Mouse (Mus musculus): ENCODE results near the gene Slc25a28. TPM values are rescaled to one million over a fixed set of nuclear protein-coding genes. Genes with fewer than 3 reads are reported as not detected.

The Slc25a28 gene
- polyA plus RNA-seq, 1 experiment from 2014 or later: 14.3 TPM

GRCm38 (mm10) chr19:43673513-43674315 is 967 bp downstream of the Slc25a28 start:
- Histone ChIP-seq H3K27me3 (no peaks in the 10 kb centered on the region), H3K27ac (0 out of 2 replicates have a peak overlapping the region, but pooled peaks have one; percentile 86), H3K9ac (peak overlapping the region; percentile 93), H3K4me1 (peaks cover 26% of the 10 kb centered on the region), H3K4me2 (peak overlapping the region; percentile 70), H3K9me3 (replicated peaks) (no peaks in the 10 kb centered on the region), H3K4me3 (replicated peaks) (peak overlapping the region; percentile 93), H3K36me3 (no peaks in the 10 kb centered on the region)
- 7% methylated on average over 21 of the region's 21 CpGs for WGBS
- ATAC-seq (replicated peaks; ENCODE audit: low FRiP score): no peak

- H3K9ac ChIP-seq: no peak overlapping the region
- H3K27ac ChIP-seq: no peak overlapping the region
- peaks cover 19% of the 10 kb centered on the region for H3K4me1 ChIP-seq
- H3K4me3 ChIP-seq (replicated peaks): no peak overlapping the region
- H3K4me2 ChIP-seq: no peak overlapping the region
- WGBS: 74% methylated on average over 7 of the region's 7 CpGs
- H3K9me3 ChIP-seq (replicated peaks): no peaks in the 10 kb centered on the region
- H3K36me3 ChIP-seq: 0 out of 2 replicates have a peak, but pooled peaks cover 4% of the 10 kb centered on the region
- no peak for ATAC-seq (replicated peaks; ENCODE audit: low FRiP score)
- H3K27me3 ChIP-seq: no peaks in the 10 kb centered on the region
Observed at GRCm38 (mm10) chr19:43671054-43671453, 3.6 kb downstream of the Slc25a28 start.

DNA sequence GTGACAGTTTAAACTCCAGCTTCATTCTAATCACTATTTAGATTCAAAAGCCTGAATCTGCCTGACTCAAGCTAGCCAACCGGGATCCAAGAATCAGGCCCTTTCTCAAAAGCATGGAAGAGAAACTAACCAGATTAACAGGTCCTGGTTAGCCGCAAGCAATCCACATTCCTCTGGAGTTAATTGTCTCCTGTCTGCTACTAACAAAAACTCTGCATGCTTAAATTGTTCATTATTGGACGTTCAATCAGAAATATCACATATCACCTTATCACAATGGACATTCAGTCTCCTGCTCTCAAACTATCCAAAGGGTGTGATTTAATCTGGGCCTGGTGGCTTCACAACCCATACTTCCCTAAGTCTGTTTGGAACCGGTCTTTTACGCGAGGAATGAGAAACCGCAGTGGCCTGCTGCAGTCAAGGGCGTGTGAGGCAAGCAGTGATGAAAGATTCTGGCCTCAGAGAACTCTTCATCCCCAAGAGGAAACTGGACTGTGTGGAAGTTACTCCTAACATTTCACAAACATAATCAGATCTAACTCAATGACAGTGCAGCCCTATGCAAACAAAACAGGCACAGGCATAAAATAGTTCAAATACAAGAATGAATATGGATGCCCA is 5.4 kb downstream of the Slc25a28 start:
- H3K4me1 ChIP-seq: peaks cover 15% of the 10 kb centered on the region
- no peak overlapping the region for H3K4me3 ChIP-seq (replicated peaks)
- WGBS: 83% methylated on average over 8 of the region's 8 CpGs
- H3K9ac ChIP-seq: no peak overlapping the region
- H3K27ac ChIP-seq: no peak overlapping the region
- no peaks in the 10 kb centered on the region for H3K27me3 ChIP-seq
- no peak overlapping the region for H3K4me2 ChIP-seq
- peaks cover 12% of the 10 kb centered on the region for H3K36me3 ChIP-seq
- no peaks in the 10 kb centered on the region for H3K9me3 ChIP-seq (replicated peaks)
- ATAC-seq (replicated peaks; ENCODE audit: low FRiP score): no peak

GRCm38 (mm10) chr19:43667430-43667809 is 7.3 kb downstream of the Slc25a28 start:
- WGBS: 59% methylated on average over 4 of the region's 4 CpGs
- no peak overlapping the region for H3K9ac ChIP-seq

GRCm38 (mm10) chr19:43666661-43667429 is 7.8 kb downstream of the Slc25a28 start:
- no peak overlapping the region for H3K27ac ChIP-seq
- H3K9ac ChIP-seq: no peak overlapping the region
- ATAC-seq (replicated peaks; ENCODE audit: low FRiP score): no peak
- no peak overlapping the region for H3K4me3 ChIP-seq (replicated peaks)
- peaks cover 29% of the 10 kb centered on the region for H3K36me3 ChIP-seq
- H3K9me3 ChIP-seq (replicated peaks): no peaks in the 10 kb centered on the region
- H3K4me1 ChIP-seq: peaks cover 9% of the 10 kb centered on the region; the same call in 1 of the 2 replicates
- H3K4me2 ChIP-seq: no peak overlapping the region
- 81% methylated on average over 22 of the region's 22 CpGs for WGBS
- no peaks in the 10 kb centered on the region for H3K27me3 ChIP-seq

More at GRCm38 (mm10) chr19:43667430-43667809, 7.3 kb downstream of the Slc25a28 start:
- Histone ChIP-seq H3K9me3 (replicated peaks) (no peaks in the 10 kb centered on the region), H3K4me1 (peaks cover 6% of the 10 kb centered on the region; the same call in 1 of the 2 replicates), H3K4me2 (no peak overlapping the region), H3K4me3 (replicated peaks) (no peak overlapping the region), H3K36me3 (peaks cover 29% of the 10 kb centered on the region), H3K27me3 (no peaks in the 10 kb centered on the region), H3K27ac (no peak overlapping the region)
- ATAC-seq (replicated peaks; ENCODE audit: low FRiP score): no peak

DNA sequence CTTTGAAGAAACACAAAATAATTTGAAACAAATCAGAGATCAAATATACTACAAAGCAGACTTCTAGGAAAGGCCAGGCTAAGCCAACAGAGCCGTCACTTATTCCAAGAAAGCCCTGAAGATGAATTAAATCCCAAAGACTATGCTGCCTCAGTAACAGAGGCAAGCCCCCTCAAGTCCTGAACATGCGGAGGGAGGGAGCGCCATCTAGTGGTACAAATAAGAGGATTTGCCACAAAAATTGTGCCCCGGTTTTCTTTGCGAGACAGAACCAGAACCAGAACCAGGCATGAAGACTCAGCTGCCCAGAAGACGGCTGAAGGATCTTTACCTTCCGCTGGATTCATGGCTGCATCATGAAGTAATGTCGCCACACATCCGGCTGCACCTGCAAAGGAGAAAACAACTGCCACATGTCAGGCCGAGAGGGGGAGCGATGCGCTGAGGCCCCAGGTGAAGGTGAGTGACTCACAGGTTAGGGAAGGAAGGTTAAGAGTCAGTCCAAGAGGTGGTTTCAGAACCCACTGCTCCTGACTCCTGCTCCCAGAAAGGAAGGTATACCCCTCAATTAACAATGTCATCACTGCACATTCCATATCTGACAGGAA is 9.1 kb downstream of the Slc25a28 start:
- Histone ChIP-seq H3K4me3 (replicated peaks) (no peak overlapping the region), H3K4me2 (no peak overlapping the region), H3K27ac (no peak overlapping the region), H3K36me3 (peaks cover 29% of the 10 kb centered on the region), H3K9ac (no peak overlapping the region), H3K4me1 (peaks cover 9% of the 10 kb centered on the region; the same call in 1 of the 2 replicates), H3K9me3 (replicated peaks) (no peaks in the 10 kb centered on the region), H3K27me3 (no peaks in the 10 kb centered on the region)
- no peak for ATAC-seq (replicated peaks; ENCODE audit: low FRiP score)
- 59% methylated on average over 12 of the region's 12 CpGs for WGBS

GRCm38 (mm10) chr19:43663471-43663870 is 11.2 kb downstream of the Slc25a28 start:
- no peaks in the 10 kb centered on the region for H3K27me3 ChIP-seq
- H3K9me3 ChIP-seq (replicated peaks): no peaks in the 10 kb centered on the region
- H3K4me2 ChIP-seq: no peak overlapping the region
- H3K4me3 ChIP-seq (replicated peaks): no peak overlapping the region
- H3K4me1 ChIP-seq: peaks cover 9% of the 10 kb centered on the region; the same call in 1 of the 2 replicates
- H3K9ac ChIP-seq: no peak overlapping the region
- no peak for ATAC-seq (replicated peaks; ENCODE audit: low FRiP score)
- peaks cover 29% of the 10 kb centered on the region for H3K36me3 ChIP-seq
- no peak overlapping the region for H3K27ac ChIP-seq
- WGBS: 77% methylated on average over 8 of the region's 8 CpGs

DNA sequence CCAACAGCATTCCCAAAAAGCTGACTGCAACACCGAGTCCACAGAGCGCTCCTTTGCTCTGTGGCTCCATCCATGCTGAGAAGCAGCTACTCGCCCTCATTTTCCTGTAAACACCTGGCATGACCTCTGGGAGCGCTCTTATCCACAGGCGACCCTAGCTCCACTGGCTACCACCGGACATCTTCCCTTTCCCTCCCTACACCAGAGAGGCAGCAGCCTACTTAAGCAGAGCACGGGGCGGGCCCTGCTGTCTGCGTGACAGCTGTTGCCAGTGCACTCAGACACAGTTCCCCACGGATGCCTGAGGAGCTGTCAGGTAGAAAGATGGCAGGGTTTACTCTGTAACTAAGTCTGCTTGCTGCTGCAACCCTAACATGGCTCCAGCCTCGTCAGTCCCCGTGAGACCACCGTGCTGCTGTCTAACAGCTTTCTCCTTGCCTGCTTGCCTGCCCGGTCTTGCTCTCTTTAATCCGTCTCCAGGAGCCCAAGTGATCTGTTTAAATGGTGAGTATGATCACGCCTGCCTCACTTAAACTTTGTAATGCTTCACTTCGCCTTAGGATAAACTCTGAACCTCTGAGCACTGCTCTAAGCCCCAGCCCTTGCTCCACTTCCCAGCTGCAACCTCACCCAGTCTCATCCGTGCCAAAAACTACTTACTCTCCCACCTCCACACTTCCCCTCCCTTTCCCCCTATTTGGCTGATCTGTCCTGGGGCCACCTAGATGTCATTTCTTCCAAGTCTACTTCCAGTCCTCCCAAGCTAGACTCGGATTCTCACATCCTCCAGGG is 12.3 kb downstream of the Slc25a28 start:
- 38% methylated on average over 19 of the region's 19 CpGs for whole genome bisulfite sequencing
- Histone ChIP-seq H3K27ac (0 out of 2 replicates have a peak overlapping the region, but pooled peaks have one; percentile 19), H3K4me1 (peaks cover 9% of the 10 kb centered on the region; the same call in 1 of the 2 replicates), H3K9ac (no peak overlapping the region), H3K36me3 (peaks cover 29% of the 10 kb centered on the region), H3K9me3 (replicated peaks) (no peaks in the 10 kb centered on the region), H3K27me3 (no peaks in the 10 kb centered on the region), H3K4me2 (0 out of 2 replicates have a peak overlapping the region, but pooled peaks have one; percentile 14), H3K4me3 (replicated peaks) (no peak overlapping the region)
- peak; percentile 81 for ATAC-seq (replicated peaks; ENCODE audit: low FRiP score)

DNA sequence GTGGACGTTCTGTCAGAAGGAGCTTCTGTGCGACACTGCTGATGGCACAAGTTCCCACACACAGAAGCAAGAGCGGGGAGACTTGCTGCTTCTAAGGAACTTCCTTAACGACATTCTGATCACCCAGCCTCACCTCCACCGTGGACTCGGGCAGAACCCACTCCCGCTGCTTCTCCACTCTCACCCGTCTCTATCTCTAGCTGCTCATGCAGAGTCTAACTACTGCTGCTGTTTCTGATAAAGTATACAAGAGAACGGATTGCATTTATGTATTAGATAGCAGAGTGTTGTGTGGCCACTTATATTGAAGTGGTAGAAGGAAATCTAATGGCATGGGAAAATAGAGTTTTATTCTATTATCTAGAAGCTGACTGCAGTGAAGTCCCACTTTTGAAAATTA is 13.9 kb downstream of the Slc25a28 start:
- ATAC-seq (replicated peaks; ENCODE audit: low FRiP score): no peak
- H3K9ac ChIP-seq: no peak overlapping the region
- no peak overlapping the region for H3K4me2 ChIP-seq
- H3K4me3 ChIP-seq (replicated peaks): no peak overlapping the region
- no peaks in the 10 kb centered on the region for H3K9me3 ChIP-seq (replicated peaks)
- 78% methylated on average over 9 of the region's 9 CpGs for WGBS
- H3K36me3 ChIP-seq: peaks cover 24% of the 10 kb centered on the region
- peaks cover 9% of the 10 kb centered on the region; the same call in 1 of the 2 replicates for H3K4me1 ChIP-seq
- no peaks in the 10 kb centered on the region for H3K27me3 ChIP-seq
- no peak overlapping the region for H3K27ac ChIP-seq

DNA sequence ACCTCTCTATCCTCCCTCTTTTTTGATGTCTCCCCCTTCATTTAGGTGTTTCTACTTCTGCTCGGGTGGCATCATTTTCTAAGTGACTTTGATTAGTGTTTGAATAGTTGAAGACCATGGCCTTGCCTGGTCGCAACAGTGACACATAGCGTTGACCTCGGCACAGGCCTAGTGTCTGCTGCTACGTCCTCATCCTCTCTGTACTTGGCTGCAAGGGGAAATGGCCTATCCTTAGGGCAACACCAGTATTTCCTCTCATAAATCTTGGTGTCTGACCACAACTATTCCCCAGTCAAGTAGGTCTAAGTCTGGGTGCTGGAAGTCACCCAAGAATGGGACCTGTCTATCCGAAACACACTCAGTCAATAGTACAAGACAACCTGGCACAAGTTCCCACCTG is 15.0 kb downstream of the Slc25a28 start:
- H3K27me3 ChIP-seq: peaks cover 6% of the 10 kb centered on the region; the same call in 1 of the 2 replicates
- H3K9ac ChIP-seq: no peak overlapping the region
- no peak overlapping the region for H3K4me2 ChIP-seq
- no peak overlapping the region for H3K27ac ChIP-seq
- no peaks in the 10 kb centered on the region for H3K9me3 ChIP-seq (replicated peaks)
- H3K4me1 ChIP-seq: peaks cover 9% of the 10 kb centered on the region; the same call in 1 of the 2 replicates
- no peak overlapping the region for H3K4me3 ChIP-seq (replicated peaks)
- no peak for ATAC-seq (replicated peaks; ENCODE audit: low FRiP score)
- WGBS: 59% methylated on average over 6 of the region's 6 CpGs
- peaks cover 20% of the 10 kb centered on the region for H3K36me3 ChIP-seq

All from kidney, embryonic 15.5 days (tissue).